Mouse (Mus musculus): ENCODE measurements around the gene Crybb1.

Crybb1 gene

GRCm38 (mm10) chr5:112237439-112237838 lies 18.2 kb upstream of the Crybb1 start:
- DNase-seq (ENCODE audit: extremely low spot score, low read depth, low spot score) = no peak

GRCm38 (mm10) chr5:112237866-112238570 lies 17.6 kb upstream of the Crybb1 start:
- no peak for DNase-seq (ENCODE audit: extremely low spot score, low read depth, low spot score)

GRCm38 (mm10) chr5:112238781-112239482 lies 16.7 kb upstream of the Crybb1 start:
- DNase-seq (ENCODE audit: extremely low spot score, low read depth, low spot score) = no peak

- DNase-seq (ENCODE audit: extremely low spot score, low read depth, low spot score) = peak; percentile 57
Measured at GRCm38 (mm10) chr5:112240761-112241160, 14.9 kb upstream of the Crybb1 start.

GRCm38 (mm10) chr5:112241849-112242248 lies 13.8 kb upstream of the Crybb1 start:
- DNase-seq (ENCODE audit: extremely low spot score, low read depth, low spot score) = no peak

- DNase-seq (ENCODE audit: extremely low spot score, low read depth, low spot score) = no peak
Measured at GRCm38 (mm10) chr5:112242361-112242778, 13.2 kb upstream of the Crybb1 start.

- no peak for DNase-seq (ENCODE audit: extremely low spot score, low read depth, low spot score)
Measured at GRCm38 (mm10) chr5:112243041-112243440, 12.6 kb upstream of the Crybb1 start.

GRCm38 (mm10) chr5:112243539-112244274 lies 11.9 kb upstream of the Crybb1 start:
- no peak for DNase-seq (ENCODE audit: extremely low spot score, low read depth, low spot score)

- no peak for DNase-seq (ENCODE audit: extremely low spot score, low read depth, low spot score)
Measured at GRCm38 (mm10) chr5:112244275-112244562, 11.4 kb upstream of the Crybb1 start.

- DNase-seq (ENCODE audit: extremely low spot score, low read depth, low spot score) = no peak
Measured at GRCm38 (mm10) chr5:112244890-112245615, 10.6 kb upstream of the Crybb1 start.

- no peak for DNase-seq (ENCODE audit: extremely low spot score, low read depth, low spot score)
Measured at GRCm38 (mm10) chr5:112247399-112247798, 8.2 kb upstream of the Crybb1 start.

- DNase-seq (ENCODE audit: extremely low spot score, low read depth, low spot score) = no peak
Measured at GRCm38 (mm10) chr5:112249106-112249505, 6.5 kb upstream of the Crybb1 start.

GRCm38 (mm10) chr5:112252400-112252799 lies 3.2 kb upstream of the Crybb1 start, which contains the start of gene Cryba4:
TSS of gene Cryba4 (minus strand) at chr5:112252518.
- no peak for DNase-seq (ENCODE audit: extremely low spot score, low read depth, low spot score)

GRCm38 (mm10) chr5:112253169-112253568 lies 2.4 kb upstream of the Crybb1 start:
- DNase-seq (ENCODE audit: extremely low spot score, low read depth, low spot score) = no peak

GRCm38 (mm10) chr5:112254282-112254806 lies 1.3 kb upstream of the Crybb1 start:
- DNase-seq (ENCODE audit: extremely low spot score, low read depth, low spot score) = no peak

- DNase-seq (ENCODE audit: extremely low spot score, low read depth, low spot score) = no peak
Measured at GRCm38 (mm10) chr5:112256457-112256856, 842 bp downstream of the Crybb1 start.

GRCm38 (mm10) chr5:112257896-112258295 lies 2.3 kb downstream of the Crybb1 start:
- DNase-seq (ENCODE audit: extremely low spot score, low read depth, low spot score) = peak; percentile 33

- DNase-seq (ENCODE audit: extremely low spot score, low read depth, low spot score) = no peak
Measured at GRCm38 (mm10) chr5:112259862-112260650, 4.4 kb downstream of the Crybb1 start.

GRCm38 (mm10) chr5:112260818-112261217 lies 5.2 kb downstream of the Crybb1 start:
- DNase-seq (ENCODE audit: extremely low spot score, low read depth, low spot score) = no peak

- no peak for DNase-seq (ENCODE audit: extremely low spot score, low read depth, low spot score)
Measured at GRCm38 (mm10) chr5:112264099-112264498, 8.5 kb downstream of the Crybb1 start.

Measured in hindlimb bud, embryonic 11.5 days (tissue).